Mouse (Mus musculus): Measurements from ENCODE around the gene Ufd1. TPM values are rescaled to one million over a fixed set of nuclear protein-coding genes. Genes with fewer than 3 reads are reported as not detected.
"Not testable (repeated sequence)": the region's sequence is repeated elsewhere in the genome, so short reads cannot be mapped to it uniquely, and the experiment has no call there.

Gene Ufd1
- polyA plus RNA-seq, 1 experiment from 2014 or later = 121 TPM

DNA sequence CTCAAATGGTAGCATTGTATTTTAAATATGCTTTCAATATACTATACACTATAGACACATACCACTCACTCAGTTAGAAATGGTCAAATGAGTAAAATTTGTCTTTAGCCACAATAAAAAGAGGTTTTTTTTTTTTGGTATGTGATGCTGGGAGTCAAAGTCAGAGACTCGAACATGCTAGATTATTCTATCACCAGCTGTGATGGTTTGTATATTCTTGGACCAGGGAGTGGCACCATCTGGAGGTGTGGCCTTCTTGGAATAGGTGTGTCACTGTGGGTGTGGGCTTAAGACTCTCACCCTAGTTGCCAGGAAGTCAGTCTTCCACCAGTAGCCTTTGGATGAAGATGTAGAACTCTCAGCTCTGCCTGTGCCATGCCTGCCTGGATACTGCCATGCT is 58.9 kb downstream of the Ufd1 start:
- H3K27me3 ChIP-seq; H3K27ac ChIP-seq (replicated peaks); H3K9ac ChIP-seq (replicated peaks); H3K4me1 ChIP-seq; ATAC-seq (replicated peaks); H3K4me2 ChIP-seq (replicated peaks); H3K9me3 ChIP-seq; H3K4me3 ChIP-seq: not testable (repeated sequence)
- WGBS = 95% methylated on average over 1 of the region's 1 CpGs
- H3K36me3 ChIP-seq = peaks cover 36% of the 10 kb centered on the region

DNA sequence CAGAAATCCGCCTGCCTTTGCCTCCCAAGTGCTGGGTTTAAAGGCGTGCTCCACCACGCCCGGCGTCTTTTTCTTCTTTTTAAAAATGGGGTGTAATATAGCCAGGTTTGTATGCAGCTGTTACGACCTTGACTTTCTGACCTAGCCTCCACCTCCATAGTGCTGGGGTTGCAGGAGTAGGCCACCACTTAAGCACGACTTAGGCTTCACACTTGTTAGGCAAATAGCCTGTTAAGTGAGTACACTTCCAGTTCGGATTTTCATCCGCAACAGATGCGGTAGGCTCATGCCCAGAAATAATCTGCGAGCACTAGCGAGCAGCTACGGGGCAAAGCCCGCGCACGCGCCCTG is 64.5 kb downstream of the Ufd1 start:
- Histone ChIP-seq H3K4me3 (peak overlapping the region; percentile 97), H3K36me3 (peaks cover 28% of the 10 kb centered on the region), H3K4me1 (peaks cover 29% of the 10 kb centered on the region), H3K27ac (replicated peaks) (peak overlapping the region; percentile 99), H3K9me3 (no peaks in the 10 kb centered on the region), H3K9ac (replicated peaks) (peak overlapping the region; percentile 99), H3K27me3 (no peaks in the 10 kb centered on the region), H3K4me2 (replicated peaks) (peak overlapping the region; percentile 54)
- under 1% methylated on average over 17 of the region's 17 CpGs for WGBS
- no peak for ATAC-seq (replicated peaks)

DNA sequence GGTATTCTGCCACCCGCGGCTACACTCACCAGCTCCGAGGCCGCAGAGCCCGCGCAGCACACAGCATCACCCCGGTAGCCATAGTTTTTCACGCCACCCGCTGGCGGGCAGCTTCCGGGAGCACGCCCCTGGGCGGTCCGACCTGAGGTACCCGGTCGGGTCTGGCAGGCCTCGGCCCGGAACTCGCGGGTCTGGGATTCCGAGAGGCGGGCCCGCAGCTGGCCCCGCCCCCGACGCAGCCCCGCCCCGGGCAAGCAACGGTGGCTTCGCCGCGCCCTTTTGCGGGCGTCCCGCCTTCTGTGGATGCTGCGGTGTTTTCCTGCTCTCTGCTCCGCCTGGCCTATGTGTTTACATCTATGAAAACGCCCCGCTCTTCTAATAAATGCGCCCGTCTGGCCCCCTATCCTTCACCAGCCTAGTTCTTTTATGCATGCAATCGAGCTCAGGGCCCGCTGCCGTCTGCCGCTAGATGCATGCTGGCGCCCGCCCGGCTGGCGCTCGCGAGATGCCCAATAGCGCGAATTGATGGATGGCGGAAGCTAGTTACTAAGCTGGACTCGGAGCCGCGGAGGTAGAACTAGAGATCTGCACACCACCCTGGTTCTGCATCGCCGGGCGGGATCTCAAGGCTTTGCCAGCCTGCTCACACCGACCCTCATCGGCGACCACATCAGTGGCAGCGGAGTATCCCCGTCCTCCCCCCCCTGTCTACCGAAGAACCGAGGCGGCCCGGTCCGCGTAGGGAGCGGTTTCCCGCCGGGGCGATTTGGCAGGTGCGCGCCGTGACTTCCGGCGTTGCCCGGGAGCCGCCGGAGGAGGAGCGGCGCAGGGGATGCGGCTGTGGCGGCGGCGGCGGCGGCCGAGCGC is 65.1 kb downstream of the Ufd1 start, which contains the start of the genes Mrpl40 and Hira:
Gene Mrpl40, minus strand, starts transcription at position 421 of the 867 bp plus-strand sequence.
Gene Hira, plus strand, starts transcription at position 596 of the 867 bp plus-strand sequence.
- WGBS = under 1% methylated on average over 87 of the region's 93 CpGs
- H3K4me3 ChIP-seq = peak within 1 kb of the TSS; percentile 97
- H3K27me3 ChIP-seq = no peaks in the 10 kb centered on the region
- H3K4me2 ChIP-seq (replicated peaks) = peak within 1 kb of the TSS; percentile 54
- H3K9ac ChIP-seq (replicated peaks) = peak within 1 kb of the TSS; percentile 99
- H3K9me3 ChIP-seq = no peaks in the 10 kb centered on the region
- peaks cover 23% of the 10 kb centered on the region for H3K36me3 ChIP-seq
- H3K27ac ChIP-seq (replicated peaks) = peak within 1 kb of the TSS; percentile 99
- peaks cover 31% of the 10 kb centered on the region for H3K4me1 ChIP-seq
- peak; percentile 88 for ATAC-seq (replicated peaks)

DNA sequence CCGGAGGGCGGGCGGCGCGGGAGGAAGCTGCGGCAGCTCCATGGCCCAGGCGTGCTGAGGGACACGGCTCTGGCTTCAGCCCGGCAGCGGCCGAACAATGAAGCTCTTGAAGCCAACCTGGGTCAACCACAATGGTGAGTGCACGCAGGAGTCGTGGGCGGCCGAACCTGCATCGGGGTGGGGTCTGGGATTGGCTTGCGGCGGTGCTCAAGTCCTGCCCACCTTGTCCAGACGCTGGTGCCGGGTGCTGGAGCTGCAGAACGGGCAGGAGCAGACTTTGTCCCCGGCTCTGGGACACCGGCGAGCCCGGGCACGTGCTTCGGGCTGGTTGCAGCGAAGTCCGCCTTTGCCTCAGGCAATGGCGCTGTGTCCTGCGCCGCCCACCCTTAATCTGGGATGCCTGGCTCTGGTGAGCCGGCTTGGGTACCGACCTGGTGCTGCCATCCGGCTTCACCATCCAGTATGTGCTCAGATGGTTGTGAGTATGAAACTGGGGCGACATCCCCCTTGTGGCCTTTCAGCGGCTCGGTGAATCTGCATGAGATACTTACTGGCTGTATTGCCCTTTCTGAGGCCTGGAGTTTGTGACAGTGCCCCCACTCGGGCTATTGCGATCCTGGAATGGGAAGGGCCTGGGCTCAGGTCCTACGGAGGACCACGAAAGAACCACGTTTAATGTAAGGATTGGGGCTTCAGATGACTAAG is 66.0 kb downstream of the Ufd1 start:
- peak overlapping the region; percentile 97 for H3K4me3 ChIP-seq
- no peaks in the 10 kb centered on the region for H3K27me3 ChIP-seq
- H3K36me3 ChIP-seq = peaks cover 15% of the 10 kb centered on the region
- H3K4me1 ChIP-seq = peaks cover 31% of the 10 kb centered on the region
- no peaks in the 10 kb centered on the region for H3K9me3 ChIP-seq
- WGBS = under 1% methylated on average over 43 of the region's 43 CpGs
- peak; percentile 44 for ATAC-seq (replicated peaks)
- H3K27ac ChIP-seq (replicated peaks) = peak overlapping the region; percentile 99
- H3K4me2 ChIP-seq (replicated peaks) = peak overlapping the region; percentile 54
- peak overlapping the region; percentile 99 for H3K9ac ChIP-seq (replicated peaks)

DNA sequence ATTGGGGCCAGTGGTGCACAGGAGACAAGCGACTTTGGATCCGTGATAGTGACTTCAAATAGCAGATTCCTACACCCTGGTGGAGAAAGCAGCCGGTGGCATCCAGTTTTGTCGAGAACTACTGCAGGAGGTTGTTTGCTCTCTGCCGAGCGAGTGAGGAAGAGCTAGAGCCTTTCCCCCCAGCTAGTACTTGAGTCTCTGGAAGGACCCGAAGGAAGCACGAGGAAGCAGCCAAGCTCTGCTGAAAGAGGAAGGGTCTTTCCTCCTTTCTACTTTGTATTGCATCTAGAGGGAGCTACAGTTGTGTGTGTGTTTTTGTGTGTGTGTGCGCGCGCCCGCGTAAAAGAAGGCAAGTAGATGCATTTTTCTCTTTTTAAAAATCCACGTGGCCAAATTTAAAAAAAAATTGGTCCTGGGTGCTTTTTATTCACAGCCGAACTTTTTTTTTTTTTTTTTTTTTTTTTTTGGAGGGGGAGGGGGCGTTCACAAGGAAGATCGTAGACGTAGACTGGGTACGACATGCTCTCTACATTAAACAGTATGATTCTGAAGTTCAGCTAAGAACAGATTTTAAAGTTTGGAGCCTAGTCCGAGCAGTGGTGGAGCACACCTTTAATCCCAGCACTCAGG is 66.6 kb downstream of the Ufd1 start:
- 24% methylated on average over 20 of the region's 20 CpGs for WGBS
- ATAC-seq (replicated peaks) = no peak

DNA sequence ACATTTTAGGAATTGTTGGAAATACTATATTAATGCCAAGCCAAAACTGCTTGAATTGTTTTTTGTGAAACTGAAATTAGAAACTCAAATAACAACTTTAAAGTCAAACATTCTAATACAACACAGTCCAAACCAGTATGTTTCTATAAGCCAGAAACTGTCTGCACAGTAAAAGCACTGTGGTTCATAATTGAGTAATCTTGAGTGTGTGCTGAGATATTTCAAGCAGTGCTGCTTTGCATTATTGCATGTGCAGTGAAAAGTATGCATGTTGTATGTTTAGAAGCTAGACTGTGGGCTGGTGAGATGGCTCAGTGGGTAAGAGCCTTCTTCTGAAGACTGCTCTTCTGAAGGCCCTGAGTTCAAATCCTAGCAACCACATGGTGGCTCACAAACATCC is 72.5 kb downstream of the Ufd1 start:
- Histone ChIP-seq H3K9ac (replicated peaks) (no peak overlapping the region), H3K4me2 (replicated peaks) (no peak overlapping the region), H3K27ac (replicated peaks) (no peak overlapping the region), H3K36me3 (no peaks in the 10 kb centered on the region; the same call in 1 of the 2 replicates), H3K27me3 (no peaks in the 10 kb centered on the region), H3K9me3 (no peaks in the 10 kb centered on the region), H3K4me1 (peaks cover 22% of the 10 kb centered on the region), H3K4me3 (no peak overlapping the region)
- ATAC-seq (replicated peaks) = no peak

More for the DNA sequence above, 66.6 kb downstream of the Ufd1 start:
- peaks cover 31% of the 10 kb centered on the region for H3K4me1 ChIP-seq
- peak overlapping the region; percentile 97 for H3K4me3 ChIP-seq
- peak overlapping the region; percentile 99 for H3K9ac ChIP-seq (replicated peaks)
- peak overlapping the region; percentile 54 for H3K4me2 ChIP-seq (replicated peaks)
- H3K9me3 ChIP-seq = no peaks in the 10 kb centered on the region
- peak overlapping the region; percentile 99 for H3K27ac ChIP-seq (replicated peaks)
- no peaks in the 10 kb centered on the region for H3K27me3 ChIP-seq
- peaks cover 10% of the 10 kb centered on the region for H3K36me3 ChIP-seq

Other genes starting within 250 kb of the Ufd1 start
- 0.70 and 0.93 TPM in 2 replicates for gene Tbx1, start 221.1 kb upstream of the Ufd1 start, polyA plus RNA-seq (2015; fragmentation: Nextera tagmentation; extraction: Ambion mirVana)
- 9.7 and 10.1 TPM in 2 replicates for gene Gp1bb, start 189.4 kb upstream of the Ufd1 start, polyA plus RNA-seq (2015; fragmentation: Nextera tagmentation; extraction: Ambion mirVana)
- 20.5 and 22.0 TPM in 2 replicates for gene Gm49601, start 185.4 kb upstream of the Ufd1 start, polyA plus RNA-seq (2015; fragmentation: Nextera tagmentation; extraction: Ambion mirVana)
- gene Sept5, start 181.8 kb upstream of the Ufd1 start, polyA plus RNA-seq (2015; fragmentation: Nextera tagmentation; extraction: Ambion mirVana) = 194 and 203 TPM in 2 replicates
- gene Cldn5, start 34.9 kb upstream of the Ufd1 start, polyA plus RNA-seq (2015; fragmentation: Nextera tagmentation; extraction: Ambion mirVana) = 86.7 and 94.4 TPM in 2 replicates
- gene Cdc45, start 208 bp downstream of the Ufd1 start, polyA plus RNA-seq (2015; fragmentation: Nextera tagmentation; extraction: Ambion mirVana) = 24.8 and 27.3 TPM in 2 replicates
- 30.7 and 31.2 TPM in 2 replicates for gene 2510002D24Rik, start 24.8 kb downstream of the Ufd1 start, polyA plus RNA-seq (2015; fragmentation: Nextera tagmentation; extraction: Ambion mirVana)
- not detected in 2 replicates for gene Gm28539, start 24.8 kb downstream of the Ufd1 start, polyA plus RNA-seq (2015; fragmentation: Nextera tagmentation; extraction: Ambion mirVana)
- gene Mrpl40, start 65.1 kb downstream of the Ufd1 start, polyA plus RNA-seq (2015; fragmentation: Nextera tagmentation; extraction: Ambion mirVana) = 62.9 and 67.0 TPM in 2 replicates
- 25.1 and 27.8 TPM in 2 replicates for gene Hira, start 65.3 kb downstream of the Ufd1 start, polyA plus RNA-seq (2015; fragmentation: Nextera tagmentation; extraction: Ambion mirVana)